Mouse (Mus musculus): Measurements from ENCODE around the gene Ift172. TPM values are rescaled to one million over a fixed set of nuclear protein-coding genes. Genes with fewer than 3 reads are reported as not detected.
A peak's percentile ranks its signal among the peaks of the same experiment; 100 is the strongest.

The Ift172 gene
- polyA plus RNA-seq, 2 experiments = 3.3 to 3.6 TPM

- no peaks in the 10 kb centered on the region for H3K27me3 ChIP-seq (ENCODE audit: control insufficient read depth, insufficient read depth, low read length)
- TF ChIP-seq CTCF (IDR thresholded peaks at IDR 0.05; ENCODE audit: low read depth) (no peak), EP300 (IDR thresholded peaks at IDR 0.05; ENCODE audit: low read depth) (no peak)
- no peaks in the 10 kb centered on the region for H3K9me3 ChIP-seq (ENCODE audit: control insufficient read depth, low read length)
- no peak overlapping the region for H3K4me2 ChIP-seq (ENCODE audit: low read depth)
- H3K4me3 ChIP-seq (ENCODE audit: insufficient read depth in 1 of 2, low read depth in 2 of 2, low read length in 2 of 2) = no peak overlapping the region
- ATAC-seq (ENCODE audit: insufficient read depth) (no peak), DNase-seq (ENCODE audit: low read depth in 3 of 3, low spot score in 3 of 3) (no peak)
- H3K4me1 ChIP-seq (replicated peaks; ENCODE audit: control insufficient read depth in 2 of 2, insufficient read depth in 2 of 2, low read length in 1 of 2) = peaks cover under 1 to 1% of the 10 kb centered on the region in 2 experiments; a peak in 3 of 4 replicates
- 46% methylated on average over 1 of the region's 1 CpGs for WGBS (ENCODE audit: insufficient replicate concordance)
- H3K36me3 ChIP-seq (replicated peaks; ENCODE audit: control insufficient read depth, insufficient read depth, low read depth) = no peaks in the 10 kb centered on the region
- H3K9ac ChIP-seq (replicated peaks) = no peak overlapping the region
- H3K27ac ChIP-seq = no peak overlapping the region
Observed at GRCm38 (mm10) chr5:31226641-31227040, 64.3 kb downstream of the Ift172 start.

DNA sequence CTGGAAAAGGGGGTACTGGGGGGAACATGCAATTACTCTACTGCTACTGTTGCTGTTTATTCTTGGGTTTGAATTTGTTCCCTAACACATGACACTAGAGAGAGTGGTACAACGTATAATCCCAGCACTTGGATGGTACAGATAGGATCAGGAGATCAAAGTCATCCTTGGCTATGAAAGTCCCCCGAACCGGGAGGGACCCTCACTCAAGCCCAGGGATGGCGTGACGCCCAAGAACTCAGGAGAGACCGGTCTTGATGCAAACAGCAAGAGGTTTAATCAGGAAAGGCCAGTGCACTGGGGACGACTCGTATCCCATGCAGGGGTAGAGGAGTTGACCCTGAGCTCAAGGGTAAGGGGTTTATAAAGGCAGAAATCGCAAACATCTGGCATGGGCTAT lies 68.2 kb downstream of the Ift172 start:
- ATAC-seq (ENCODE audit: insufficient read depth) = no peak
- Histone ChIP-seq H3K4me2 (ENCODE audit: low read depth) (no peak overlapping the region), H3K4me3 (ENCODE audit: insufficient read depth in 1 of 2, low read depth in 2 of 2, low read length in 2 of 2) (no peak overlapping the region), H3K27ac (no peak overlapping the region), H3K9me3 (ENCODE audit: control insufficient read depth, low read length) (no peaks in the 10 kb centered on the region), H3K36me3 (replicated peaks; ENCODE audit: control insufficient read depth, insufficient read depth, low read depth) (no peaks in the 10 kb centered on the region), H3K4me1 (replicated peaks; ENCODE audit: control insufficient read depth in 2 of 2, insufficient read depth in 2 of 2, low read length in 1 of 2) (peaks cover 11 to 14% of the 10 kb centered on the region in 2 experiments), H3K27me3 (ENCODE audit: control insufficient read depth, insufficient read depth, low read length) (no peaks in the 10 kb centered on the region), H3K9ac (replicated peaks) (no peak overlapping the region)
- no peak for DNase-seq (ENCODE audit: low read depth in 3 of 3, low spot score in 3 of 3)
- TF ChIP-seq EP300 (IDR thresholded peaks at IDR 0.05; ENCODE audit: low read depth) (no peak), CTCF (IDR thresholded peaks at IDR 0.05; ENCODE audit: low read depth) (no peak)
- 78% methylated on average over 9 of the region's 9 CpGs for WGBS (ENCODE audit: insufficient replicate concordance)

- Histone ChIP-seq H3K27ac (peak overlapping the region; percentile 68), H3K36me3 (replicated peaks; ENCODE audit: control insufficient read depth, insufficient read depth, low read depth) (peaks cover 2% of the 10 kb centered on the region; the same call in 1 of the 2 replicates), H3K4me3 (ENCODE audit: insufficient read depth in 1 of 2, low read depth in 2 of 2, low read length in 2 of 2) (peak overlapping the region; percentile 76 to 96), H3K4me1 (replicated peaks; ENCODE audit: control insufficient read depth in 2 of 2, insufficient read depth in 2 of 2, low read length in 1 of 2) (peaks cover 16 to 21% of the 10 kb centered on the region in 2 experiments), H3K27me3 (ENCODE audit: control insufficient read depth, insufficient read depth, low read length) (no peaks in the 10 kb centered on the region), H3K4me2 (ENCODE audit: low read depth) (peak overlapping the region; percentile 98), H3K9me3 (ENCODE audit: control insufficient read depth, low read length) (no peaks in the 10 kb centered on the region), H3K9ac (replicated peaks) (peak overlapping the region; percentile 65)
- no peak for TF ChIP-seq EP300 (IDR thresholded peaks at IDR 0.05; ENCODE audit: low read depth)
- peak; percentile 77 for TF ChIP-seq CTCF (IDR thresholded peaks at IDR 0.05; ENCODE audit: low read depth)
- 11% methylated on average over 11 of the region's 11 CpGs for WGBS (ENCODE audit: insufficient replicate concordance)
- 0 out of 2 replicates have a peak, but pooled peaks have one; percentile 17 for ATAC-seq (ENCODE audit: insufficient read depth)
- peak; percentile 61 to 67 (median 62) for DNase-seq (ENCODE audit: low read depth in 3 of 3, low spot score in 3 of 3)
Observed at GRCm38 (mm10) chr5:31221304-31221945, 69.5 kb downstream of the Ift172 start.

GRCm38 (mm10) chr5:31220448-31221303 lies 70.2 kb downstream of the Ift172 start, which contains the start of gene Ppm1g:
Ppm1g (minus strand) TSS chr5:31220687.
- Histone ChIP-seq H3K36me3 (replicated peaks; ENCODE audit: control insufficient read depth, insufficient read depth, low read depth) (peaks cover 6% of the 10 kb centered on the region; the same call in 1 of the 2 replicates), H3K4me1 (replicated peaks; ENCODE audit: control insufficient read depth in 2 of 2, insufficient read depth in 2 of 2, low read length in 1 of 2) (peaks cover 19 to 21% of the 10 kb centered on the region in 2 experiments), H3K27ac (peak within 1 kb of the TSS; percentile 84), H3K4me3 (ENCODE audit: insufficient read depth in 1 of 2, low read depth in 2 of 2, low read length in 2 of 2) (peak within 1 kb of the TSS; percentile 88 to 96), H3K9ac (replicated peaks) (peak within 1 kb of the TSS; percentile 92), H3K9me3 (ENCODE audit: control insufficient read depth, low read length) (no peaks in the 10 kb centered on the region), H3K27me3 (ENCODE audit: control insufficient read depth, insufficient read depth, low read length) (no peaks in the 10 kb centered on the region), H3K4me2 (ENCODE audit: low read depth) (peak within 1 kb of the TSS; percentile 98)
- ATAC-seq (ENCODE audit: insufficient read depth) = peak; percentile 92
- under 1% methylated on average over 70 of the region's 70 CpGs for WGBS (ENCODE audit: insufficient replicate concordance)
- peak; percentile 90 to 91 (median 91) for DNase-seq (ENCODE audit: low read depth in 3 of 3, low spot score in 3 of 3)
- TF ChIP-seq CTCF (IDR thresholded peaks at IDR 0.05; ENCODE audit: low read depth) = peak; percentile 9; the same call in 1 of the 2 replicates
- peak; percentile 20; the same call in 1 of the 2 replicates for TF ChIP-seq EP300 (IDR thresholded peaks at IDR 0.05; ENCODE audit: low read depth)
